Comparison of ENCODE assay signal across 19 mouse cellular contexts in the genomic region with DNA sequence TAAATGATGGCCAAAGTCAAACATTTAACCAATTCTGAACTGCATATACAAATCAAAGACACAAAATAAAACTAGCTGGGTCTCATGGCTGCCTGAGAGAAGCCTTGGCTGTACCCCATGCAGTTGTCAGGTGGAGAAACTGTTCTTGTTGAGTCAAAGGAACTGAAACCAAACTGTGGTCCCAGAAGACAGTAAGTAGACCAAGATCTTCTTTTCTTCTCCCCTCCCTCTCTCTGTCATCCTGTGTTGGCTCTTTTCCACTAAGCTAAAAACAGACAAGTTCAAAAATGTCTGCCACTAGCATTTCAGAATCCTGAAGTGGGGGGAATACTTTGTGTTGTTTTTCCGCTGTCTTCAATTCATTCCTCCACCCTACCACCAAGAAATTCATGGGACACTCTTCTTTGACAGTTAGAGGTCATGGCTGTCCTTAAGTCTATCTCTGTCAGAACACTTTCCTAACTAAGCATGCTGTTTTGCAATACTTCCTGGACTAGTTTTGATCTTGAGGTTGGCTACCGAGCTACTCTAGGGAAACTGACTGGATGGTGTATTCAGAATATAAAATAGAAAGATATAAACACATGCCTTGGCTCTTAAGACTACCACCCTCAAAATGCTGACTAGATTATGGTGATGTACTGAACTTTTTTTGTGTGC. TPM values are rescaled to one million over a fixed set of nuclear protein-coding genes. Genes with fewer than 3 reads are reported as not detected.
DNase-seq lines count a peak whose midpoint lies in the region; ATAC-seq and TF ChIP-seq lines count a peak whose summit lies in the region.
"Had no signal": no experiment of that assay in that cellular context is flagged by ENCODE, and none has a peak within 500 bp of the region (broad histone marks: within the 10 kb centered on the region; RNA-seq: fewer than 3 reads in every experiment).

No protein-coding gene starts in this region.

- no peak for ATAC-seq in liver, embryonic 16.5 days (ENCODE audit: low read depth)
- ATAC-seq in midbrain, embryonic 15.5 days (replicated peaks) = no peak
- no peak for ATAC-seq in hindbrain, embryonic 14.5 days (ENCODE audit: low FRiP score)
- ATAC-seq: forebrain, embryonic 15.5 days had no signal

- H3K9me3 ChIP-seq in MEL (replicated peaks; ENCODE audit: insufficient read depth, low read length) = no peaks in the 10 kb centered on the region
- H3K9me3 ChIP-seq in liver, embryonic 16.5 days (replicated peaks; ENCODE audit: control insufficient read depth, low read length) = no peaks in the 10 kb centered on the region
- no peaks in the 10 kb centered on the region for H3K9me3 ChIP-seq in midbrain, embryonic 15.5 days
- no peaks in the 10 kb centered on the region for H3K9me3 ChIP-seq in hindbrain, embryonic 14.5 days (ENCODE audit: control insufficient read depth, low read length)
- H3K9me3 ChIP-seq: forebrain, embryonic 15.5 days; lung, embryonic 15.5 days; midbrain, embryonic 12.5 days; neural tube, embryonic 13.5 days had no signal

- no peak for TF ChIP-seq CTCF in MEL (IDR thresholded peaks at IDR 0.05 in 2 of 3, conservative IDR thresholded peaks at IDR 0.05 in 1 of 3; ENCODE audit: control insufficient read depth in 1 of 3, insufficient read depth in 1 of 3, low read depth in 2 of 3, low read length in 3 of 3, poor library complexity in 1 of 3, severe bottlenecking in 1 of 3)

- TF ChIP-seq POLR2A in MEL (IDR thresholded peaks at IDR 0.05; ENCODE audit: control insufficient read depth in 1 of 2, insufficient read depth in 1 of 2, low read depth in 1 of 2, low read length in 2 of 2, poor library complexity in 1 of 2) = no peak

- peaks cover 26 to 82% of the 10 kb centered on the region in 2 experiments for H3K36me3 ChIP-seq in MEL (ENCODE audit: control insufficient read depth in 1 of 2, insufficient read depth in 2 of 2, low read length in 2 of 2)
- H3K36me3 ChIP-seq in liver, embryonic 16.5 days (ENCODE audit: control insufficient read depth, insufficient read depth) = no peaks in the 10 kb centered on the region
- H3K36me3 ChIP-seq in splenic B cell, adult 2 months (ENCODE audit: control insufficient read depth, insufficient read depth, low read length, poor library complexity, severe bottlenecking) = 0 out of 2 replicates have a peak, but pooled peaks cover 2% of the 10 kb centered on the region
- no peaks in the 10 kb centered on the region for H3K36me3 ChIP-seq in midbrain, embryonic 15.5 days (replicated peaks)
- no peaks in the 10 kb centered on the region for H3K36me3 ChIP-seq in hindbrain, embryonic 14.5 days (replicated peaks; ENCODE audit: control insufficient read depth, insufficient read depth)
- H3K36me3 ChIP-seq: forebrain, embryonic 15.5 days; lung, embryonic 15.5 days; midbrain, embryonic 12.5 days; neural tube, embryonic 13.5 days had no signal

- no peak overlapping the region for H3K9ac ChIP-seq in MEL (ENCODE audit: control insufficient read depth, low read depth, low read length, poor library complexity, severe bottlenecking)
- H3K9ac ChIP-seq in liver, embryonic 16.5 days (ENCODE audit: low read depth, low read length) = no peak overlapping the region
- H3K9ac ChIP-seq in midbrain, embryonic 15.5 days = no peak overlapping the region
- no peak overlapping the region for H3K9ac ChIP-seq in hindbrain, embryonic 14.5 days
- H3K9ac ChIP-seq: forebrain, embryonic 15.5 days; lung, embryonic 15.5 days; midbrain, embryonic 12.5 days; neural tube, embryonic 13.5 days had no signal

- H3K79me2 ChIP-seq in MEL (ENCODE audit: control insufficient read depth, insufficient read depth, low read length, poor library complexity) = peaks cover 73% of the 10 kb centered on the region

- no peak for TF ChIP-seq EP300 in MEL (IDR thresholded peaks at IDR 0.05; ENCODE audit: low read depth in 1 of 2, low read length in 2 of 2)

- H3K27me3 ChIP-seq in MEL (ENCODE audit: control insufficient read depth in 1 of 2, insufficient read depth in 2 of 2, low read length in 2 of 2) = no peaks in the 10 kb centered on the region
- no peaks in the 10 kb centered on the region for H3K27me3 ChIP-seq in liver, embryonic 16.5 days (ENCODE audit: control insufficient read depth, insufficient read depth, low read depth, low read length)
- no peaks in the 10 kb centered on the region for H3K27me3 ChIP-seq in splenic B cell, adult 2 months (ENCODE audit: control insufficient read depth, insufficient read depth, low read length, poor library complexity, severe bottlenecking)
- no peaks in the 10 kb centered on the region for H3K27me3 ChIP-seq in midbrain, embryonic 15.5 days (replicated peaks)
- H3K27me3 ChIP-seq in hindbrain, embryonic 14.5 days (ENCODE audit: control insufficient read depth, insufficient read depth, low read length) = no peaks in the 10 kb centered on the region
- H3K27me3 ChIP-seq: forebrain, embryonic 15.5 days; lung, embryonic 15.5 days; midbrain, embryonic 12.5 days; neural tube, embryonic 13.5 days had no signal

- no peak overlapping the region for H3K27ac ChIP-seq in MEL (ENCODE audit: control insufficient read depth, low read depth, low read length)
- H3K27ac ChIP-seq in liver, embryonic 16.5 days (ENCODE audit: low read length) = peak overlapping the region; percentile 6; the same call in 1 of the 2 replicates
- no peak overlapping the region for H3K27ac ChIP-seq in midbrain, embryonic 15.5 days
- no peak overlapping the region for H3K27ac ChIP-seq in hindbrain, embryonic 14.5 days
- H3K27ac ChIP-seq: forebrain, embryonic 15.5 days; gastrocnemius, adult 2 months; lung, embryonic 15.5 days; midbrain, embryonic 12.5 days; neural tube, embryonic 13.5 days had no signal

- TF ChIP-seq RAD21 in MEL (IDR thresholded peaks at IDR 0.05; ENCODE audit: low read depth, low read length) = no peak

- H3K4me1 ChIP-seq in MEL (ENCODE audit: control insufficient read depth in 1 of 2, insufficient read depth in 2 of 2, low read length in 2 of 2) = peaks cover 27 to 69% of the 10 kb centered on the region in 2 experiments
- peaks cover 9% of the 10 kb centered on the region for H3K4me1 ChIP-seq in liver, embryonic 16.5 days (ENCODE audit: control insufficient read depth, low read depth, low read length)
- H3K4me1 ChIP-seq in midbrain, embryonic 15.5 days = no peaks in the 10 kb centered on the region
- no peaks in the 10 kb centered on the region for H3K4me1 ChIP-seq in hindbrain, embryonic 14.5 days (replicated peaks; ENCODE audit: control insufficient read depth, insufficient read depth, low read length)
- H3K4me1 ChIP-seq: forebrain, embryonic 15.5 days; lung, embryonic 15.5 days; midbrain, embryonic 12.5 days; neural tube, embryonic 13.5 days had no signal

- 74% methylated on average over 2 of the region's 2 CpGs for WGBS in liver, embryonic 16.5 days (ENCODE audit: insufficient replicate concordance)
- WGBS in midbrain, embryonic 15.5 days = 96% methylated on average over 2 of the region's 2 CpGs
- WGBS in hindbrain, embryonic 14.5 days = 93% methylated on average over 2 of the region's 2 CpGs

- DNase-seq in spleen, postnatal 36 days (ENCODE audit: low spot score in 2 of 2) = peak; percentile 75 to 79
- DNase-seq in spleen, adult 12 weeks (ENCODE audit: low spot score) = no peak
- peak; percentile 21 for DNase-seq in MEL (ENCODE audit: low read depth, low spot score)
- DNase-seq in splenic B cell, adult 2 months (ENCODE audit: low read depth, low spot score) = peak; percentile 84
- no peak for DNase-seq in urinary bladder, postnatal 36 days (ENCODE audit: low spot score in 2 of 2)
- DNase-seq in hindbrain, embryonic 14.5 days (ENCODE audit: low spot score) = no peak
- DNase-seq: adrenal gland, postnatal 25 days; cerebellum, adult 18-20 months; gastrocnemius, adult 2 months; heart, postnatal 36 days; kidney, adult 11 months; kidney, postnatal 14 days; spleen, adult 18-20 months had no signal

- H3K4me3 ChIP-seq in MEL (ENCODE audit: control insufficient read depth in 1 of 2, insufficient read depth in 1 of 2, low read depth in 2 of 2, low read length in 2 of 2) = no peak overlapping the region
- no peak overlapping the region for H3K4me3 ChIP-seq in liver, embryonic 16.5 days (ENCODE audit: low read depth, low read length)
- no peak overlapping the region for H3K4me3 ChIP-seq in midbrain, embryonic 15.5 days
- H3K4me3 ChIP-seq in hindbrain, embryonic 14.5 days (replicated peaks; ENCODE audit: low read length) = no peak overlapping the region
- H3K4me3 ChIP-seq: forebrain, embryonic 15.5 days; gastrocnemius, adult 2 months; lung, embryonic 15.5 days; midbrain, embryonic 12.5 days; neural tube, embryonic 13.5 days had no signal

- no peak overlapping the region for H3K4me2 ChIP-seq in liver, embryonic 16.5 days (ENCODE audit: low read depth, low read length)
- H3K4me2 ChIP-seq in midbrain, embryonic 15.5 days = no peak overlapping the region
- H3K4me2 ChIP-seq in hindbrain, embryonic 14.5 days (replicated peaks) = no peak overlapping the region
- H3K4me2 ChIP-seq: forebrain, embryonic 15.5 days; lung, embryonic 15.5 days; midbrain, embryonic 12.5 days; neural tube, embryonic 13.5 days had no signal

TF ChIP-seq in MEL, 35 proteins besides CTCF, POLR2A, EP300 and RAD21 (continues in another document):
- TF ChIP-seq NELFE (IDR thresholded peaks at IDR 0.05; ENCODE audit: low read depth, low read length) = no peak
- TF ChIP-seq ELF1 (IDR thresholded peaks at IDR 0.05; ENCODE audit: low read depth, low read length) = no peak
- no peak for TF ChIP-seq MAZ (IDR thresholded peaks at IDR 0.05; ENCODE audit: low read depth, low read length)
- TF ChIP-seq HCFC1 (IDR thresholded peaks at IDR 0.05; ENCODE audit: low read depth, low read length) = no peak
- TF ChIP-seq MEF2A (IDR thresholded peaks at IDR 0.05; ENCODE audit: extremely low read depth, insufficient replicate concordance, low read depth, low read length, poor library complexity, severe bottlenecking) = no peak
- no peak for TF ChIP-seq KAT2A (conservative IDR thresholded peaks at IDR 0.05; ENCODE audit: low read depth, low read length)
- no peak for TF ChIP-seq MXI1 (IDR thresholded peaks at IDR 0.05; ENCODE audit: low read depth, low read length)
- no peak for TF ChIP-seq TBP (IDR thresholded peaks at IDR 0.05; ENCODE audit: low read depth, low read length)
- no peak for TF ChIP-seq ZC3H11A (IDR thresholded peaks at IDR 0.05; ENCODE audit: low read depth, low read length)
- TF ChIP-seq TCF12 (IDR thresholded peaks at IDR 0.05; ENCODE audit: low read depth, low read length) = no peak
- TF ChIP-seq MAX (IDR thresholded peaks at IDR 0.05; ENCODE audit: low read length) = no peak
- TF ChIP-seq JUND (IDR thresholded peaks at IDR 0.05; ENCODE audit: low read depth, low read length) = no peak
- TF ChIP-seq GATA1 (IDR thresholded peaks at IDR 0.05; ENCODE audit: low read depth, low read length) = no peak

RNA-seq across cellular contexts. Expression of gene Mbnl1, which starts 9.2 kb away (rescaled TPM):
- total RNA-seq in MEL (2012; rRNA removed) = 323 and 341 TPM in 2 replicates
- polyA plus RNA-seq in MEL (2012; ENCODE audit: insufficient read depth in 1 of 2, insufficient read length in 2 of 2, low read depth in 1 of 2, low replicate concordance in 2 of 2, missing spikeins in 1 of 2) = 100 to 1,000 TPM; 250 to 371 TPM
- polyA plus RNA-seq in liver, embryonic 16.5 days (2015; fragmentation: Nextera tagmentation; extraction: Ambion mirVana) = 88.6 and 88.7 TPM in 2 replicates
- 46.6 and 48.4 TPM in 2 replicates for polyA plus RNA-seq in midbrain, embryonic 15.5 days (2015; fragmentation: Nextera tagmentation; extraction: Ambion mirVana)
- 63.2 TPM in 2 replicates for polyA plus RNA-seq in hindbrain, embryonic 14.5 days (2014; fragmentation: Nextera tagmentation; extraction: Ambion mirVana)

Comparison
In these comparisons a context has a peak if more than half of its experiments do, and no peak if none do; other contexts are left out.
1. DNase-seq: peak in spleen, postnatal 36 days (2 of 2), MEL (single experiment) and splenic B cell, adult 2 months (single experiment); none in spleen, adult 12 weeks (single experiment), urinary bladder, postnatal 36 days (0 of 2) and hindbrain, embryonic 14.5 days (single experiment).